Mouse (Mus musculus) stomach, postnatal 0 days (tissue): ENCODE results near the gene Ryr1. TPM values are rescaled to one million over a fixed set of nuclear protein-coding genes. Genes with fewer than 3 reads are reported as not detected.

Experiments
- ATAC-seq: fragments of 200-750 bp; cut with Nextera tagmentation; 2 replicates; pipeline ENCODE4 v1.8.0; 2017; ENCODE audit not compliant: low FRiP score, low TSS enrichment
- DNase-seq: peaks from one replicate; pipeline ENCODE4 v3.0.0-alpha.2; 2016; ENCODE audit warnings: low spot score
- H3K27ac ChIP-seq: fragments of 300-500 bp; sonication (generic); replicated peaks from 2 replicates; pipeline ENCODE4 v1.5.1; 2014; ENCODE audit warnings: mild to moderate bottlenecking, control low read depth
- H3K27me3 ChIP-seq: fragments of 300-500 bp; sonication (generic); 2 replicates; pipeline ENCODE4 v1.6.1; 2014; ENCODE audit warnings: low read length; ENCODE audit not compliant: control insufficient read depth, insufficient read depth
- H3K36me3 ChIP-seq: fragments of 300-500 bp; sonication (generic); 2 replicates; pipeline ENCODE4 v1.6.1; 2014; ENCODE audit warnings: low read length, mixed read lengths; ENCODE audit not compliant: control insufficient read depth, insufficient read depth
- H3K4me1 ChIP-seq: fragments of 300-500 bp; sonication (generic); replicated peaks from 2 replicates; pipeline ENCODE4 v1.6.1; 2014; ENCODE audit warnings: antibody characterized with exemption; ENCODE audit not compliant: control insufficient read depth, insufficient read depth
- H3K4me2 ChIP-seq: fragments of 300-500 bp; sonication (generic); replicated peaks from 2 replicates; pipeline ENCODE4 v1.6.1; 2014; ENCODE audit warnings: low read depth, mild to moderate bottlenecking, control low read depth, moderate library complexity
- H3K4me3 ChIP-seq: fragments of 300-500 bp; sonication (generic); 2 replicates; pipeline ENCODE4 v1.5.1; 2014; ENCODE audit warnings: low read depth, low read length, control low read depth
- H3K9ac ChIP-seq: fragments of 300-500 bp; sonication (generic); 2 replicates; pipeline ENCODE4 v1.6.1; 2014; ENCODE audit warnings: mild to moderate bottlenecking, low read length, control low read depth, mixed read lengths
- H3K9me3 ChIP-seq: fragments of 300-500 bp; sonication (generic); 2 replicates; pipeline ENCODE4 v1.6.1; 2016; ENCODE audit warnings: low read length; ENCODE audit not compliant: control insufficient read depth
- CTCF ChIP-seq: IDR thresholded peaks from 2 replicates; pipeline ENCODE4 v1.5.1; 2016; ENCODE audit warnings: antibody characterized with exemption, low read depth, mild to moderate bottlenecking, moderate library complexity
- EP300 ChIP-seq: optimal IDR thresholded peaks from 2 replicates; pipeline ENCODE3; 2016; ENCODE audit warnings: antibody characterized with exemption
- WGBS: fragments of 180-500 bp; shearing (Covaris S2); extraction: QIAGEN DNeasy Blood & Tissue Kit; methylation state at CpG from one replicate; pipeline ENCODE4 v1.1.7; 2014; 5-methylcytosine and 5-hydroxymethylcytosine counted together
- polyA plus RNA-seq: library from polyadenylated mRNA; unstranded; fragments of >200 nt; fragmentation: Nextera tagmentation; extraction: Ambion mirVana; gene quantifications from 2 replicates; pipeline ENCODE4 v1.2.1, GENCODE M21; 2015

Gene Ryr1
- polyA plus RNA-seq, 1 experiment from 2014 or later = 0.11 TPM

- WGBS = 44% methylated on average over 5 of the region's 5 CpGs
- Histone ChIP-seq H3K9me3 (no peaks in the 10 kb centered on the region), H3K27me3 (no peaks in the 10 kb centered on the region), H3K9ac (no peak overlapping the region), H3K27ac (no peak overlapping the region), H3K4me3 (no peak overlapping the region), H3K4me2 (no peak overlapping the region), H3K36me3 (no peaks in the 10 kb centered on the region), H3K4me1 (no peaks in the 10 kb centered on the region)
- ATAC-seq (0 out of 2 replicates have a peak, but pooled peaks have one; percentile 9), DNase-seq (no peak)
- TF ChIP-seq CTCF (no peak), EP300 (no peak)
Observed at GRCm38 (mm10) chr7:29123531-29124358, 1.2 kb downstream of the Ryr1 start.

- Histone ChIP-seq H3K27ac (no peak overlapping the region), H3K4me1 (no peaks in the 10 kb centered on the region), H3K36me3 (no peaks in the 10 kb centered on the region), H3K9me3 (no peaks in the 10 kb centered on the region), H3K4me2 (no peak overlapping the region), H3K27me3 (no peaks in the 10 kb centered on the region), H3K4me3 (no peak overlapping the region), H3K9ac (no peak overlapping the region)
- no peak for TF ChIP-seq EP300
- no peak for TF ChIP-seq CTCF
- no peak for DNase-seq
- ATAC-seq = no peak
- 86% methylated on average over 9 of the region's 9 CpGs for WGBS
Observed at GRCm38 (mm10) chr7:29122821-29123220, 2.2 kb downstream of the Ryr1 start.

GRCm38 (mm10) chr7:29119526-29119925, 5.5 kb downstream of the Ryr1 start:
- H3K27me3 ChIP-seq = no peaks in the 10 kb centered on the region
- H3K4me1 ChIP-seq = no peaks in the 10 kb centered on the region
- no peak overlapping the region for H3K27ac ChIP-seq
- TF ChIP-seq EP300 (no peak), CTCF (no peak)
- H3K9ac ChIP-seq = no peak overlapping the region
- no peak overlapping the region for H3K4me2 ChIP-seq
- H3K36me3 ChIP-seq = no peaks in the 10 kb centered on the region
- DNase-seq (no peak), ATAC-seq (no peak)
- no peaks in the 10 kb centered on the region for H3K9me3 ChIP-seq
- WGBS = 76% methylated on average over 1 of the region's 1 CpGs
- H3K4me3 ChIP-seq = no peak overlapping the region

GRCm38 (mm10) chr7:29118142-29118851, 6.7 kb downstream of the Ryr1 start:
- 22% methylated on average over 18 of the region's 18 CpGs for WGBS
- H3K36me3 ChIP-seq = no peaks in the 10 kb centered on the region
- DNase-seq = no peak

GRCm38 (mm10) chr7:29108992-29109955, 15.7 kb downstream of the Ryr1 start:
- H3K4me3 ChIP-seq = no peak overlapping the region; the same call in 1 of the 2 replicates
- H3K4me2 ChIP-seq = peak overlapping the region; percentile 34
- H3K27me3 ChIP-seq = no peaks in the 10 kb centered on the region
- 0 out of 2 replicates have a peak, but pooled peaks cover 2% of the 10 kb centered on the region for H3K4me1 ChIP-seq
- H3K9ac ChIP-seq = peak overlapping the region; percentile 43
- ATAC-seq (peak; percentile 68), DNase-seq (no peak)
- H3K36me3 ChIP-seq = no peaks in the 10 kb centered on the region
- no peak overlapping the region; the same call in 1 of the 2 replicates for H3K27ac ChIP-seq
- no peaks in the 10 kb centered on the region for H3K9me3 ChIP-seq
- WGBS = 25% methylated on average over 38 of the region's 38 CpGs
- TF ChIP-seq CTCF = no peak
- TF ChIP-seq EP300 = no peak

More at GRCm38 (mm10) chr7:29118142-29118851, 6.7 kb downstream of the Ryr1 start:
- Histone ChIP-seq H3K27me3 (no peaks in the 10 kb centered on the region), H3K4me3 (no peak overlapping the region), H3K9me3 (no peaks in the 10 kb centered on the region), H3K4me2 (no peak overlapping the region), H3K27ac (no peak overlapping the region), H3K4me1 (no peaks in the 10 kb centered on the region), H3K9ac (no peak overlapping the region)
- no peak for ATAC-seq
- TF ChIP-seq EP300 = no peak
- no peak for TF ChIP-seq CTCF
